Mouse (Mus musculus) spleen, adult 2 months (tissue): ENCODE measurements at regions not wholly inside any gene's neighbourhood (a gene's known extent, or its start where the extent isn't known, plus 50 kb on each side); places are given as distances from the start of the nearest gene placed in this dataset.

Source experiments
- DNase-seq, 2 experiments: peaks; one replicate each; pipeline versions ENCODE4 v3.0.0 to v3.0.0-alpha.2; 2012 to 2021; ENCODE audit warnings: low spot score in 2 of 2, low read depth in 1 of 2
- H3K27ac ChIP-seq: fragments of 200-500 bp; 2 replicates; pipeline ENCODE4 v1.5.1; 2012; ENCODE audit warnings: low read length, inconsistent platforms; ENCODE audit not compliant: insufficient read depth
- H3K27me3 ChIP-seq: fragments of 200-500 bp; 2 replicates; pipeline ENCODE4 v1.6.1; 2012; ENCODE audit warnings: mild to moderate bottlenecking, moderate library complexity, low read length, inconsistent platforms; ENCODE audit not compliant: control insufficient read depth, insufficient read depth
- H3K36me3 ChIP-seq: fragments of 200-500 bp; 2 replicates; pipeline ENCODE4 v1.6.1; 2012; ENCODE audit warnings: mild to moderate bottlenecking, low read length, inconsistent platforms; ENCODE audit not compliant: control insufficient read depth, insufficient read depth
- H3K4me1 ChIP-seq: fragments of 200-500 bp; 2 replicates; pipeline ENCODE4 v1.6.1; 2011; ENCODE audit warnings: inconsistent platforms; ENCODE audit not compliant: control insufficient read depth, insufficient read depth, insufficient read length
- H3K4me3 ChIP-seq: fragments of 200-500 bp; 2 replicates; pipeline ENCODE4 v1.5.1; 2011; ENCODE audit warnings: mild to moderate bottlenecking, inconsistent platforms; ENCODE audit not compliant: insufficient read depth, insufficient read length; ENCODE audit errors: extremely low read depth
- CTCF ChIP-seq: fragments of 200-500 bp; IDR thresholded peaks from 2 replicates; pipeline ENCODE4 v1.5.1; 2011; ENCODE audit warnings: mild to moderate bottlenecking, inconsistent platforms; ENCODE audit not compliant: insufficient read depth, insufficient read length, insufficient replicate concordance; ENCODE audit errors: extremely low read depth
- POLR2A ChIP-seq: fragments of 200-500 bp; IDR thresholded peaks from 2 replicates; pipeline ENCODE4 v1.6.1; 2011; ENCODE audit warnings: low read depth, low read length, inconsistent platforms
- WGBS: fragments of 180-500 bp; shearing (Covaris S2); methylation state at CpG from one replicate; pipeline ENCODE4 v1.1.7; 2018; 5-methylcytosine and 5-hydroxymethylcytosine counted together

DNA sequence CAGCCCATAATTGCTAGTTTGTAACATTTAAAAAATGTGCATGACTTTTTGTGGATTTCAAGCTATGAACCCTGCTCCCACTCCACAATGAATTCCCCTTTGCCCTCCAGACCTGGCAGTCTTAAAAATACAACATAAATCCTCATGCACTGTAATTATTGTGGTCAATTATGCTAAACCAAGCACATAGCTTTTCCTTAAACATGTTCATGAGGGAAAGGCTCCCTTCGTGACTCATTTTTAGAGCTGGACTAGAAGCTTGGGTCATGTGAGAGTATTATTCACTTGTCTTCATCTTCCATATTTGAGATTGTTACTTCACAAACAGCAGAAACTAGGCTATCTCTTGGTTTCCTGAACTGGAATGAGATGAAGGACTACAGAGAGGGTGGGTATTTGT is 356.7 kb upstream of the Marcks start:
- Histone ChIP-seq H3K4me3 (no peak overlapping the region), H3K4me1 (no peaks in the 10 kb centered on the region), H3K27me3 (no peaks in the 10 kb centered on the region), H3K27ac (no peak overlapping the region), H3K36me3 (no peaks in the 10 kb centered on the region)
- DNase-seq, result no peak
- 88% methylated on average over 1 of the region's 1 CpGs for WGBS
- no peak for TF ChIP-seq CTCF
- TF ChIP-seq POLR2A, result no peak

DNA sequence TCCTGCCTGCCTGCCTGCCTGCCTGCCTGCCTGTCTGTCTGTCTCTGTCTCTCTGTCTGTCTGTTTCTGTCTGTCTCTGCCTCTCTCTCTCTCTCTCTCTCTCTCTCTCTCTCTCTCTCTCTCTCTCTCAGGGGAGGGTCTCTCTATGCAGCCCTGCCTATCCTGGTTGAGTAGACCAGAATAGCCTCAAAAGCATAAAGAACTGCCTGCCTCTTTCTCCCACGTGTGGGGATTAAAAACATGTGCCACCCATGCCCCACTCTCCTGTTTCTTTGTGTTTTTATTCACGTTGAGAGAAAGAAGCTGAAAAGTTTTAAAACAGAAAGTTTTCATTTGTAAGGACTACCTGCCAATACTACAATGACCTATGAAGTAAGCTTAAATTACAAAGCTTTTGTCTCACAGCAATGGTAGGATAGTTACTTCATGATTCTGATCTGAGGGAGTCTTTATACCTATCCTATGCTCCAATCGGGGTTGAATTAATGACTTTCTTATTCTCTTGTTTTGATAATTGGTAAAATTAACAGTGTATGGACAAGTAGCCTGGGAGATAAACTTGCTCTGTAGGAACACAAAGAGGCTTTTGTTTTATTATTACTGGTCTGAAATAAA is 355.9 kb upstream of the Marcks start:
- Histone ChIP-seq H3K27me3 (no peaks in the 10 kb centered on the region), H3K27ac (no peak overlapping the region), H3K4me1 (no peaks in the 10 kb centered on the region), H3K4me3 (no peak overlapping the region), H3K36me3 (no peaks in the 10 kb centered on the region)
- no peak for DNase-seq
- TF ChIP-seq CTCF, result no peak
- 73% methylated on average over 3 of the region's 3 CpGs for WGBS

DNA sequence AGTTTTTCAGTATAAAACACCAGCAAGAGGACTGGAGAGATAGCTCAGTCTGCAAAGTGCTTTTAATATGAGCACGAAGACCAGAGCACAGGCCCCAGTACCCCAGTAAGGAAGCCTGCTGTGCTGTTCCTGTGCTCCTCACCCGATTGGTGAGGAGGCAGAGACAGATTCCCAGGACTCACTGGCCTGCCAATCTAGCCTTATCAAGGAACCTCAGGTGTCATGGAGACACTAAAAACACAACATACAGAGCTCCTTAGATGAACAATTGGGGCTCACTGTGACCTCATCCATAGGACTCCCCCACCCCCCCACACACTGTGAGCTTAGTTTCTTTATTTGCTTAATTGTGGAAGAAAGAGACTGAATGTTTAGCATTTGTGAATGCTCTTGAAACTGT is 355.4 kb upstream of the Marcks start:
- H3K36me3 ChIP-seq, result no peaks in the 10 kb centered on the region
- 87% methylated on average over 2 of the region's 2 CpGs for WGBS
- TF ChIP-seq POLR2A (no peak), CTCF (no peak)

DNA sequence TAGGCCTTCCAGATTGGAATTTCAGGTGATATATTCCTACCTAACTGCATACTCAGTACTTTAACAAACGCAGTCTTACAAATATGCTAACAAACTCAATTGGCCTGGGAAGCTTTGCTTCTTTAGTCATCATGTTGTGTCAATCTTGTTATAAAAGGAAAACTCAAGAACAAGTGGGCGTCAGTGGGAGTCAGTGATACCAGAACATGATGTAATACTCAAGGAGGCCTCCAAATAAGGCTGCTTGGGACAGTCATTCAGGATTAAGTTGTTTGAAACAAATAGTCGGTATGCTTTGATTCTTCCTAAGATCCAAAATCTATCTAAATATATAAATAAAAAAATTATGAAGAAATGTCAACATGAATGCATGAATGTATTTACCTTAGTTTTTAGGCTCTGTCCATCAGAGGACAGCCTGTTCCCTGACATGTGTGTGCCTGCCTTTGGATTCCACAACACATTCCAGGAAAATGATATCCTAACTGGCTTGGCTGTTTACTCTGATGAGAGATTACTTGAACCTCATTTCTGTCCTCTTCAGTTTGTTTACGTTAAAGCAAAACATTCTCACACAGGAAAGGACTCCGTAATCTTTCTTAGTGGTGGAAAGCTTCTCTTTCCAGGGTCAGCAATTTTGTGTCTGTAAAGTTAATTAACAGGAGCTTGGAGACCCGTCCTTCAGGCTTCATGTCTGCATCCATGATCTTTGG is 345.7 kb upstream of the Marcks start:
- H3K36me3 ChIP-seq, result no peaks in the 10 kb centered on the region
- H3K27me3 ChIP-seq, result no peaks in the 10 kb centered on the region
- no peak for TF ChIP-seq POLR2A
- no peak for DNase-seq
- no peak overlapping the region for H3K27ac ChIP-seq
- no peaks in the 10 kb centered on the region for H3K4me1 ChIP-seq
- H3K4me3 ChIP-seq, result no peak overlapping the region
- 86% methylated on average over 6 of the region's 6 CpGs for WGBS

More for the DNA sequence above, 355.4 kb upstream of the Marcks start:
- Histone ChIP-seq H3K4me1 (no peaks in the 10 kb centered on the region), H3K27me3 (no peaks in the 10 kb centered on the region), H3K4me3 (no peak overlapping the region), H3K27ac (no peak overlapping the region)
- DNase-seq, result no peak

DNA sequence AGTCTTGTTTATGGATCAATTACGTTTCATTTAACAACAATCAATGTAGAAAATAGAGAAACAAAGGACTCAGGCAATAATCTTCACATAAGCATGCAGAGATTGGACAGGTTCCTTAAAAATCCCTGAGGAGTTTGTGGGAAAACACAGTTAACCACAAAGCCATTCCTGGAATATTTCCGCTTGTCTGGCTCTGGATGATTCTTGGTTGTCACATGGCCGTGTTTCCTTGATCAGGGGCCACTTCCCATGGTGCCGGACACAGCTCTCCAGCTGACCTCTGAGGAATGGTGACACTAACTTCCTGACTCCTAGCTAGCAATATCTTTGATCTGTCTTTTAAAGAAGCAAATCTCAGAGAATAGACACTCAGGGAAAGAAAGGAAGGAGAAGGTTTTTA is 344.8 kb upstream of the Marcks start:
- 72% methylated on average over 4 of the region's 4 CpGs for WGBS
- no peak for DNase-seq
- H3K27ac ChIP-seq, result no peak overlapping the region
- no peak for TF ChIP-seq POLR2A
- no peak for TF ChIP-seq CTCF
- H3K27me3 ChIP-seq, result no peaks in the 10 kb centered on the region
- H3K36me3 ChIP-seq, result no peaks in the 10 kb centered on the region
- no peaks in the 10 kb centered on the region for H3K4me1 ChIP-seq
- H3K4me3 ChIP-seq, result no peak overlapping the region

DNA sequence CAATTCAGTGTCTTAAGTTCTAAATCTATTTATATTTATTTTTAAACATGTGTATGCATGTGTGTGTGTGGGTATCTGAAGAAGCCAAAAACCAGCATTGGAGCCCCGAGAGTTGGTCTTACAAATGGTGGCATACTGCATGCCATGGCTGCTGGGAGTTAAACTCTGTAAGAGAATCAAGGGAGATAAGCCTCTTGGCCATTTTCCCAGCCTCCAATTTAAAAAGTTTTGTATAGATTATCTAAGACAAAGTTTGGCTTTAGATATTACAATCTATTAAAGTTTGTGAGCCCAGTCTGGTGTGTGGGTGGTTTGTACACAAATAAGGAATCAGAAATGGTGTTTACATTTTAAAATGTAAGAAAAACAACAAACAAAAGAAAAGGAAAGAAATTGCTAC is 343.2 kb upstream of the Marcks start:
- no peaks in the 10 kb centered on the region for H3K27me3 ChIP-seq
- TF ChIP-seq CTCF, result no peak
- no peak for TF ChIP-seq POLR2A
- WGBS, result 88% methylated on average over 1 of the region's 1 CpGs
- H3K36me3 ChIP-seq, result no peaks in the 10 kb centered on the region
- H3K4me1 ChIP-seq, result no peaks in the 10 kb centered on the region
- H3K27ac ChIP-seq, result no peak overlapping the region
- no peak overlapping the region for H3K4me3 ChIP-seq
- no peak for DNase-seq

DNA sequence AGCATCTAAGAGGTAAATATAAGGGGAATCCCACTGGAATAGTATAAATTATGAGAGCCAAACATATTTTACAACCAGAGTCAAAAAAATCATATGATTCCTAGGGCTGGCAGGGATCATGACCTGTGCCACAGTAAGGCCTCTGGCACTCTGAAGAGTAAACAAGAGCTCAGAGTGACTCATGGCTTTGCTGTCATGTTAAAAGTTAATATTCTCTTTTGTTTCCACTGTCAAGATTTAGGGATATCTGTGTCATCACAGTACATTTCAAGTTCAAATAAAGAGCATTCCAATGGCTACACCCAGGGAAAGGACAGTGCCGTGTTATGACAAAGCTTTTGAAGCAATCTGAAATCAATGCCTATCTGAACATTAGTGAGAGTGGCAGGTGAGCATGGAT is 341.6 kb upstream of the Marcks start:
- no peak for DNase-seq

More for the DNA sequence above, 341.6 kb upstream of the Marcks start:
- no peaks in the 10 kb centered on the region for H3K4me1 ChIP-seq
- WGBS, result 93% methylated on average over 1 of the region's 1 CpGs
- H3K36me3 ChIP-seq, result no peaks in the 10 kb centered on the region
- no peak overlapping the region for H3K4me3 ChIP-seq
- no peak for TF ChIP-seq POLR2A
- H3K27me3 ChIP-seq, result no peaks in the 10 kb centered on the region
- no peak overlapping the region for H3K27ac ChIP-seq
